Mouse (Mus musculus): ENCODE measurements around the gene Pigh. TPM values are rescaled to one million over a fixed set of nuclear protein-coding genes. Genes with fewer than 3 reads are reported as not detected.

Pigh gene
- polyA plus RNA-seq, 1 experiment from 2014 or later, result 30.4 TPM

DNA sequence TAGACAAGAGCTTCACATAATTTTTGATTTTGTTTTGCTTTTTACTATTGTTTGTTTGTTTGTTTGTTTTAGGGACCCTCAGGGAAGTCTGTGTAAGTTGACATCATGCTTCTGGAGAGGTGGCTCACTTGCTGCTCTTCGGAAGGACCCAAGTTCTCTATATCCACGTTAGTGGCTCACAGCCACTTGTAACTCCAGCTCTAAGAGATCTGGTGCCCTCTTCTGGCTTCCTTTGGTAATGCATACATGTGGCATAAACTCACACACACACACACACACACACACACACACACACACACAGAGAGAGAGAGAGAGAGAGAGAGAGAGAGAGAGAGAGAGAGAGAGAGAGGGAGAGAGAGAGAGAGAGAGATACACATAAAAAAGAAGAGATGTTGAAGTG lies 15.1 kb upstream of the Pigh start:
- 0 out of 2 replicates have a peak, but pooled peaks cover 3% of the 10 kb centered on the region for H3K27me3 ChIP-seq
- no peak for ATAC-seq (ENCODE audit: low FRiP score, low read depth)
- 71% methylated on average over 2 of the region's 2 CpGs for whole genome bisulfite sequencing

DNA sequence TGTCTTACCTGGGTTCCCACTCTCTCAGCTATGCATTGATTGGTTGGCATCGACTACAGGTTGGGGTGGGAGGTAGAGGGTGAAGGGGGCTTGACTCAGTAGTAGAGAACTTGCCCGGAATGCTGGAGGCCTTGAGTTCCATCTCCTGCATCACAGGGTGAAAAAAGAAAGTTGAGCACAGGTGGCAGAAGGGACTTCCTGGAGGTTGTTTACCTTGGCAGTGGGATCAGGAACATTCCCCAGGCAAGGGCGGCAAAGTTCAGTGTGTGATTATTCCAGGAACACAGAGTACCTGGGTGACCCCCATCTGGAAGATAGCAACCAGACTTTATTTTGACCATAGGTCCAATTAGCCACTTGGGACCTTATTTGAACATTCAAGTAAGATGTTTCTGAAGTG lies 14.3 kb upstream of the Pigh start:
- no peak overlapping the region for H3K9ac ChIP-seq (replicated peaks)
- 0 out of 2 replicates have a peak, but pooled peaks cover 3% of the 10 kb centered on the region for H3K27me3 ChIP-seq
- no peaks in the 10 kb centered on the region for H3K9me3 ChIP-seq
- WGBS, result 92% methylated on average over 3 of the region's 3 CpGs
- H3K4me1 ChIP-seq, result no peaks in the 10 kb centered on the region
- no peak overlapping the region for H3K27ac ChIP-seq (replicated peaks)
- H3K36me3 ChIP-seq, result no peaks in the 10 kb centered on the region
- ATAC-seq (ENCODE audit: low FRiP score, low read depth), result no peak
- no peak overlapping the region for H3K4me2 ChIP-seq (replicated peaks)
- H3K4me3 ChIP-seq, result no peak overlapping the region

More for the DNA sequence above, 15.1 kb upstream of the Pigh start:
- Histone ChIP-seq H3K9ac (replicated peaks) (no peak overlapping the region), H3K4me2 (replicated peaks) (no peak overlapping the region), H3K36me3 (no peaks in the 10 kb centered on the region), H3K4me3 (no peak overlapping the region), H3K27ac (replicated peaks) (no peak overlapping the region), H3K4me1 (no peaks in the 10 kb centered on the region), H3K9me3 (no peaks in the 10 kb centered on the region)

GRCm38 (mm10) chr12:79097106-79097752 lies 7.8 kb upstream of the Pigh start:
- Histone ChIP-seq H3K36me3 (no peaks in the 10 kb centered on the region), H3K27ac (replicated peaks) (no peak overlapping the region), H3K27me3 (0 out of 2 replicates have a peak, but pooled peaks cover 3% of the 10 kb centered on the region), H3K9me3 (no peaks in the 10 kb centered on the region), H3K4me2 (replicated peaks) (no peak overlapping the region), H3K4me3 (no peak overlapping the region), H3K4me1 (no peaks in the 10 kb centered on the region), H3K9ac (replicated peaks) (no peak overlapping the region)
- WGBS, result 62% methylated on average over 3 of the region's 3 CpGs
- ATAC-seq (ENCODE audit: low FRiP score, low read depth), result no peak

GRCm38 (mm10) chr12:79092569-79092968 lies 3.1 kb upstream of the Pigh start:
- H3K27ac ChIP-seq (replicated peaks), result no peak overlapping the region
- no peak overlapping the region for H3K9ac ChIP-seq (replicated peaks)
- H3K4me1 ChIP-seq, result peaks cover 9% of the 10 kb centered on the region
- no peaks in the 10 kb centered on the region for H3K9me3 ChIP-seq
- no peaks in the 10 kb centered on the region for H3K27me3 ChIP-seq
- H3K36me3 ChIP-seq, result no peaks in the 10 kb centered on the region
- H3K4me3 ChIP-seq, result no peak overlapping the region
- no peak for ATAC-seq (ENCODE audit: low FRiP score, low read depth)
- WGBS, result 56% methylated on average over 4 of the region's 4 CpGs
- H3K4me2 ChIP-seq (replicated peaks), result no peak overlapping the region

- Histone ChIP-seq H3K36me3 (peaks cover 87% of the 10 kb centered on the region), H3K27me3 (no peaks in the 10 kb centered on the region), H3K4me1 (no peaks in the 10 kb centered on the region), H3K27ac (replicated peaks) (no peak overlapping the region), H3K9me3 (no peaks in the 10 kb centered on the region), H3K4me2 (replicated peaks) (no peak overlapping the region), H3K9ac (replicated peaks) (no peak overlapping the region), H3K4me3 (no peak overlapping the region)
- 95% methylated on average over 6 of the region's 6 CpGs for WGBS
- ATAC-seq (ENCODE audit: low FRiP score, low read depth), result no peak
Measured at GRCm38 (mm10) chr12:79073362-79073761, 16.1 kb downstream of the Pigh start.

- Histone ChIP-seq H3K9ac (replicated peaks) (no peak overlapping the region), H3K27me3 (no peaks in the 10 kb centered on the region), H3K9me3 (no peaks in the 10 kb centered on the region), H3K4me2 (replicated peaks) (no peak overlapping the region), H3K4me3 (no peak overlapping the region), H3K4me1 (no peaks in the 10 kb centered on the region), H3K27ac (replicated peaks) (no peak overlapping the region), H3K36me3 (peaks cover 88% of the 10 kb centered on the region)
- WGBS, result 90% methylated on average over 6 of the region's 6 CpGs
- ATAC-seq (ENCODE audit: low FRiP score, low read depth), result no peak
Measured at GRCm38 (mm10) chr12:79072576-79072975, 16.9 kb downstream of the Pigh start.

DNA sequence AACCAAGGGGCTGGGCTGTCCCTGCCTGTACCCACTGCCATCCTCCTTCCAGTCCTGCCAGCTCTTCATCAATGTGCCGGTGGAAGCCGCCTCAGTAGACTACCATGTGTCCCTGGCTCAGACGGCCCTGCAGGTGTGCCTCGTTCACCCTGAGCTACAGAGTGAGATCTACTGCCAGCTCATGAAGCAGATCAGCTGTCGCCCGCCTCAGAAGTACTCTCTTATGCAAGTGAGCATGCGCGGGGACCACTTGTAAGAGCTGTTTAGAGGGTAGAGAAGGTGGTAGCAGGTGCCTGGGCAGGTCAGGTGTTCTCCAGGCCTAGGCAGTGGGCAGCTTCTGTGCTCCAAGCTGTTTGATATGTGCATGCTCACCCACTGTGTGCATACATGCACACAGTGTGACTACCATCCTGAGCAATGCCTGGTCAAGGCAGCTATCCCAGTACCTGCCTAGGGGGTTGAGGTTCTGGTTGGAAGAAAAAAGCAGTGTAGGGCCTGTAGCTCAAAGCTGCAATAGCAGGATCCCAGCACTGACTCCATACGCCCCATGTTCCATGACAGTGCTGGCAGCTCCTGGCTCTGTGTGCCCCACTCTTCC lies 18.6 kb downstream of the Pigh start:
- WGBS, result 87% methylated on average over 9 of the region's 9 CpGs
- no peak for ATAC-seq (ENCODE audit: low FRiP score, low read depth)
- H3K27me3 ChIP-seq, result no peaks in the 10 kb centered on the region
- no peak overlapping the region for H3K27ac ChIP-seq (replicated peaks)
- H3K36me3 ChIP-seq, result peaks cover 87% of the 10 kb centered on the region
- no peaks in the 10 kb centered on the region for H3K4me1 ChIP-seq
- no peak overlapping the region for H3K4me3 ChIP-seq
- H3K9ac ChIP-seq (replicated peaks), result no peak overlapping the region
- H3K9me3 ChIP-seq, result no peaks in the 10 kb centered on the region
- no peak overlapping the region for H3K4me2 ChIP-seq (replicated peaks)

- no peak overlapping the region for H3K9ac ChIP-seq (replicated peaks)
- H3K27me3 ChIP-seq, result no peaks in the 10 kb centered on the region
- no peak for ATAC-seq (ENCODE audit: low FRiP score, low read depth)
- no peak overlapping the region for H3K4me2 ChIP-seq (replicated peaks)
- peaks cover 83% of the 10 kb centered on the region for H3K36me3 ChIP-seq
- no peak overlapping the region for H3K4me3 ChIP-seq
- no peaks in the 10 kb centered on the region for H3K9me3 ChIP-seq
- H3K27ac ChIP-seq (replicated peaks), result no peak overlapping the region
- no peaks in the 10 kb centered on the region for H3K4me1 ChIP-seq
- 86% methylated on average over 6 of the region's 6 CpGs for WGBS
Measured at GRCm38 (mm10) chr12:79069916-79070315, 19.5 kb downstream of the Pigh start.

- Histone ChIP-seq H3K36me3 (peaks cover 84% of the 10 kb centered on the region), H3K4me3 (no peak overlapping the region), H3K4me1 (no peaks in the 10 kb centered on the region), H3K9me3 (no peaks in the 10 kb centered on the region), H3K9ac (replicated peaks) (no peak overlapping the region), H3K27me3 (no peaks in the 10 kb centered on the region), H3K27ac (replicated peaks) (no peak overlapping the region), H3K4me2 (replicated peaks) (no peak overlapping the region)
- ATAC-seq (ENCODE audit: low FRiP score, low read depth), result no peak
- WGBS, result 93% methylated on average over 6 of the region's 6 CpGs
Measured at GRCm38 (mm10) chr12:79069187-79069608, 20.3 kb downstream of the Pigh start.

GRCm38 (mm10) chr12:79068306-79068705 lies 21.1 kb downstream of the Pigh start:
- Histone ChIP-seq H3K4me1 (no peaks in the 10 kb centered on the region), H3K9me3 (no peaks in the 10 kb centered on the region), H3K36me3 (peaks cover 83% of the 10 kb centered on the region), H3K4me2 (replicated peaks) (no peak overlapping the region), H3K4me3 (no peak overlapping the region), H3K27me3 (no peaks in the 10 kb centered on the region), H3K27ac (replicated peaks) (no peak overlapping the region), H3K9ac (replicated peaks) (no peak overlapping the region)
- ATAC-seq (ENCODE audit: low FRiP score, low read depth), result no peak
- WGBS, result 90% methylated on average over 11 of the region's 11 CpGs

- H3K36me3 ChIP-seq, result peaks cover 76% of the 10 kb centered on the region
- no peaks in the 10 kb centered on the region for H3K9me3 ChIP-seq
- H3K4me3 ChIP-seq, result no peak overlapping the region
- no peaks in the 10 kb centered on the region for H3K27me3 ChIP-seq
- H3K27ac ChIP-seq (replicated peaks), result no peak overlapping the region
- 89% methylated on average over 5 of the region's 5 CpGs for WGBS
- H3K4me2 ChIP-seq (replicated peaks), result no peak overlapping the region
- no peak for ATAC-seq (ENCODE audit: low FRiP score, low read depth)
- H3K9ac ChIP-seq (replicated peaks), result no peak overlapping the region
- H3K4me1 ChIP-seq, result no peaks in the 10 kb centered on the region
Measured at GRCm38 (mm10) chr12:79067526-79067925, 21.9 kb downstream of the Pigh start.

DNA sequence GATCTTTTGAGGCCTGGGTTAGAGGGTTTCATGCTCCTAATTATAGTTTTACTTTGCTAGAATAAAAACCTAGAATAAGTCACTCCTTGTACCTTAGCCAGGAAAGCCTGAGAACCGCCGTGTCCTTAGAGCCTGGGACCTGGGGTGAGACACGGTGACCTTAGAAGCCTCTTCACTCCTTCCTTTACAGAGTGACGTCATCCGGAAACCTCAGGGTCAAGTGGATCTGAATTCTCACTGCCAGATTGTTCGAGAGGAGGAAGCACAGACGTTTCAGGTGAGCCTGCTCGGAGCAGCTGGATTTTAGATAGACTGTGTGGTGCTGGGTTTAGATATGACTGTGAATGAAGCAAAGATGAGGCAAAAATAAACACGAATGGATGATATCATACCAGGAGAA lies 23.0 kb downstream of the Pigh start:
- Histone ChIP-seq H3K9me3 (no peaks in the 10 kb centered on the region), H3K4me3 (no peak overlapping the region), H3K4me2 (replicated peaks) (no peak overlapping the region), H3K36me3 (peaks cover 72% of the 10 kb centered on the region), H3K4me1 (no peaks in the 10 kb centered on the region), H3K9ac (replicated peaks) (no peak overlapping the region), H3K27ac (replicated peaks) (no peak overlapping the region), H3K27me3 (no peaks in the 10 kb centered on the region)
- no peak for ATAC-seq (ENCODE audit: low FRiP score, low read depth)
- WGBS, result 86% methylated on average over 9 of the region's 9 CpGs

Data from midbrain, embryonic 12.5 days (tissue).